Mouse (Mus musculus): Measurements from ENCODE around the gene Celf2. TPM values are rescaled to one million over a fixed set of nuclear protein-coding genes. Genes with fewer than 3 reads are reported as not detected.
A peak's percentile ranks its signal among the peaks of the same experiment; 100 is the strongest.
"Not testable (repeated sequence)": the region's sequence is repeated elsewhere in the genome, so short reads cannot be mapped to it uniquely, and the experiment has no call there.

Gene Celf2
- 100 to 1,000 TPM; 518 to 531 TPM for total RNA-seq (2021)
- long read RNA-seq, full-length matches to known transcripts: 6 of 115 reads
- long read RNA-seq, partial matches to known transcripts: 10 of 115 reads
- long read RNA-seq, other reads (novel, unspliced or antisense): 99 of 115 reads

DNA sequence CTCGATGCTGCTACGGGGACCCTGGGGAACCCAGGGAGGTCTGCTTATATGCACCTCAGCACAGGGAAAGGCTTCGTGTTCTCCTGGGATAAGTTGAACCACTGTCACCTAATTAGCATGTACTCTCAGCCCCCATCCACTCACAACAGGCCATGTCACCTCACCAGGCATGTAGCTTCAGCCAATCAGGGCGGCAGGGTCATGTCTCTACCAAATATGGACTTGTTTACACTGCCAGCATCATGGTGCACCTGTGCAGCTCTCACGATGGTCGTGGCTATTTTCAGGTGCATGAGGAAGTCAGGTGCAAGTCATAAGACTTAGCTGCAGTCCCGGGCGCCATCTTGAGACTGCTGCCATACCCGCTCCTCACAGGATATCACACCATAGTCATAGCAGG, at the start of gene Celf2:
Gene Celf2, minus strand, starts transcription at position 101 of the 400 bp plus-strand sequence.
- not testable (repeated sequence) for DNase-seq (ENCODE audit: low spot score in 2 of 2)

GRCm38 (mm10) chr2:7555144-7555892, 46.0 kb upstream of the Celf2 start:
- no peak for DNase-seq (ENCODE audit: low spot score in 2 of 2)

DNA sequence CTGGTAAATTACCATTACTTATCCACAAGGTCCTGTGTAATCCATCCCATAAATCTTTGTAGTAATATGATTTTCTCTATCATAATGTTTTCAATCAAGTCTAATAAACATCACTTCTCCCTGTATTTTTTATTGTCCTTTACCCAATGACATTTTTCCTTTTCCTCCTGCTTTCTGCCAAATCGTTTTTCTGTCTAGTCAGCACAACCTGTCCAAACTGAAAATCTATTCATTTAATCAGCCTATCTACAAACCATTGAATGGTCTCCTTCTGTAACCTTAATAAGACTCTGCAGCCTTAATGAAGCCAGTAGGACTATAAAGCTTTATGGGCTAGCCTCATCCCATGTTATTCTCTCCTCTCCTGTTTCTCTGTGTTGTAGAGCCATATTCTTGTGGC, 45.2 kb upstream of the Celf2 start:
- DNase-seq (ENCODE audit: low spot score in 2 of 2): no peak

GRCm38 (mm10) chr2:7552887-7553286, 43.5 kb upstream of the Celf2 start:
- DNase-seq (ENCODE audit: low spot score in 2 of 2): no peak

GRCm38 (mm10) chr2:7548886-7549285, 39.5 kb upstream of the Celf2 start:
- DNase-seq (ENCODE audit: low spot score in 2 of 2): no peak

DNA sequence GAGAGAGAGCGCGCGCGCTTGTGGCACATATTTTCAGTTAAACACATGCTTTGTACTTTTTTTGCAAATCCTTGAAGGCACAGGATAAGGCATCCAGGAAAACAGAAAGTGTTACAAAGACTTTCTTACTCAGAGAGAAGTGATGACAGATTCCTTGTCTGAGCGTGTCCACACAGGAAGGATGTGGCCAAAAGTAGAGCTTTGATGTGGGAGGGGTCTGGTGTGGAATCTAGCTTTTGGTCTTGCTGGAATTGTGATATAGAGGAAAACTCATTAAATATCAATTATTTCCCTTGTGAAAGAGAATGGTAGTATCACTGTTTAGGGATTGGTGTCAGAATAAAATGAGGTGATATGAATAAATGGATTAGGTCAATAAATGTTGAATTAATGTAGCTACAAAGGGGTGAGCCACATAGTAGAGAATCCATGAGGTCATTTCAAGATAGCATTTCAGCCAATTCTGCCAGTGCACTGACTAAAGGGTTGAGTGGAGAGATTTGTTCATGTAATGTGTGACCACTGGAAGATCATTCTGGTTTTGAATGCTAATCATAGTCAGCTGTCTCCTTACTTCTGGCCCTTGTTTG, 25.3 kb upstream of the Celf2 start:
- no peak for DNase-seq (ENCODE audit: low spot score in 2 of 2)

GRCm38 (mm10) chr2:7534195-7534594, 24.8 kb upstream of the Celf2 start:
- DNase-seq (ENCODE audit: low spot score in 2 of 2): no peak

GRCm38 (mm10) chr2:7531185-7531960, 22.0 kb upstream of the Celf2 start:
- no peak for DNase-seq (ENCODE audit: low spot score in 2 of 2)

DNA sequence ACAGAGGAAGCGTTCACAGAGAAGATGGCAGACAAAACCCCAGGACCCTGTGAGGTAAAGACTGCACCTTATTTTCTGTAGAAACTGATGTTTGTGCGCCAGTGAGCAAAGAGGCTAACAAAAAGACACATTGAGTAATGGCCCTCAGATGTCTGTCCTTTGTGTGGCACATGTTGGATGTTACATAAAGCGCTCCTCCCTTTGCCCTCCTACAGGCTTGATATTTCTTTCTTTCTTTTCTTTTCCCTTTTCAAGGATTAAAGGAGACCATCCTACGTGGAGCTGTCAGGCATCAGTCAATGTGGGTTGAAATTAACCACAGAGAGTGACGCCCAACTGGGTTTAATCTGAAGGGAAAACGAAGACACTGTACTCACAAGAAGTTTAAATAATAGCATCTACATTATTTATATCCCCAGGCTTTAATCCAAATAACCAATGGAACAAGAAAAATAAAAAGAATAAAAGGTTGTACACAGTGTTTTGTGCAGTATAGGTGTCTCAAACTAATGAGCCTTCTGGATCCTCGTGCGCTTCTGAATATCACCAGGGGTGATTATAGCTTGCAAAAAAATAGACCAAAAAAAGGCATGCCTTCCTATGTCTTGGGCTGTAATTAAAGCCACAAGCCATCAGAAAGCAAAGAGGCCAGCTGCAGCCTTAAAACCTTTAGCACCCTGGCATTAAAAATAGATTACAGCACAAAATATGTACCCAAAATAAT, 21.3 kb upstream of the Celf2 start:
- no peak for DNase-seq (ENCODE audit: low spot score in 2 of 2)

DNA sequence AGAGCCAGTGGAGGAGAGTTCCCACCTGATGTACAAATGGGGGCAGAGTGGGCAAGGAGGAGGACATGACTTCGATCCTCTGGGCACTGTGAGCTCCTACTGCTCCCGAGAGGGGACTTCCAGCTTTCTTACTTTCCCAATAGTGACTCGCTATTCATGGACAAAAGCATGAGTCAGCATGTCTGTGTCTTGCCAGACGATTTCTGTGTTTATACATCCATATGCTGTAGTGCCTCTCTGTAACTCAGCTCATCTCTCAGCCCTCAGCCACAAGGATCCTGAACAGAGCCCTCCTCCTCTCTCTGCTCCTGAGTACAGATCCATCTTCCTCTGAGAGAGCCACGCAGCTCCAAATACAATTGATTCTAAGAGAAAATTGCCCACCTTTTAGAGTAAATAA, 20.3 kb upstream of the Celf2 start:
- no peak for DNase-seq (ENCODE audit: low spot score in 2 of 2)

DNA sequence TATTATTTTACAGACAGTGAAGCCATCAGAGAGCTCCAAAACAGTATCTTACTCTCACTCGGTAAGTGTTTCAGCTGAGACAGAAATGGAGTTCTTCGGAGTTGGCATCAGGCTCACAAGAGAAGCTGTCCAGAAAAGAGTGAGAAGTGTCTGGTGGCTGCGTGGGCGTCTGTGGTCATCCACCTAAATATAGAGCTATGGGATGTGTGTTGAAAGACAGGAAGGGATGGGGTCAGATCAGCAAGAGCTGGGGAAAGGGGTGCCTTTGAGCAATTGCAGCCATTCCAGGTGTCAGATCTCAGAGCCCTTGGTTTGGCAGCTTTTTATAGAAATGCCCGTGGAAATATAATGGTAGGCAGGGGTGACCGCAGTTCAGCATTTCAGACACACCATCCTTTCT, 17.3 kb upstream of the Celf2 start:
- DNase-seq (ENCODE audit: low spot score in 2 of 2): no peak

GRCm38 (mm10) chr2:7519473-7519872, 10.1 kb upstream of the Celf2 start:
- no peak for DNase-seq (ENCODE audit: low spot score in 2 of 2)

DNA sequence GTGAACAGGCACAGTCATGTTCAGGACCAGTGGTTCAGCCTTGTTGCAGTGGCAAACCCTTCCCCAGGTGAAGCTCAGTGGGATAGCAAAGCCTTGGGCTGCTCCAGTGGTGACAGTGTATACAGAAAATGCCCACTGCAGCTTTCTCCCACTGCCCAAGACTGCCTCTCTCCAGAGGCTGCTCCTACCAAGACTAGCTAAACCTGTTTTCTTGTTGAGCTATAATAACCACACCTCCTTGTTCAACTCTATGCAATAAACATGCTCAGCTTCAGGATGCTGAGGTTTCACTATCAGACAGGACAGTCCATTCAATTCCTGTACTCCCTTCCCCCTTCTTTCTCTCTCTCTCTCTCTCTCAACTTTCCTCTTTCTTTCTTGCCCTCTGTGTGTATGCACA, 15.9 kb downstream of the Celf2 start:
- no peak for DNase-seq (ENCODE audit: low spot score in 2 of 2)

DNA sequence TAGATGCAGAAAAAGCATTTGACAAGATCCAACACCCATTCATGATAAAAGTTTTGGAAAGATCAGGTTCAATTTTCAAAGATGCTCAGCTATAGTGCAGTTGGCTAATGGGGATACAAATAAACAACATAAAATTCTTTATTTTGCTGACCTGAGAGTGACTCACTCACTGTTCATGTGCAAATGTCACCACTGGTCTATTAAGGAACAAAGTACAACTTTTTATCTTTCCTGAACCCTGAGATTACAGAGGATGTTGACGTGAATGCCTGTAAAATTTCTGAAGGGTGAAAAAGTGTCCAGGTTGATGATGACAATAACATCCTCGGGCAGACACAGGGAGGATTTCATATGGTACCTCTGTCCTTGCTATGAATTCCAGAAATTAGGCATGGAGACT, 24.4 kb downstream of the Celf2 start:
- DNase-seq (ENCODE audit: low spot score in 2 of 2): no peak

- no peak for DNase-seq (ENCODE audit: low spot score in 2 of 2)
These were observed 27.3 kb downstream of the Celf2 start for GRCm38 (mm10) chr2:7482062-7482461.

DNA sequence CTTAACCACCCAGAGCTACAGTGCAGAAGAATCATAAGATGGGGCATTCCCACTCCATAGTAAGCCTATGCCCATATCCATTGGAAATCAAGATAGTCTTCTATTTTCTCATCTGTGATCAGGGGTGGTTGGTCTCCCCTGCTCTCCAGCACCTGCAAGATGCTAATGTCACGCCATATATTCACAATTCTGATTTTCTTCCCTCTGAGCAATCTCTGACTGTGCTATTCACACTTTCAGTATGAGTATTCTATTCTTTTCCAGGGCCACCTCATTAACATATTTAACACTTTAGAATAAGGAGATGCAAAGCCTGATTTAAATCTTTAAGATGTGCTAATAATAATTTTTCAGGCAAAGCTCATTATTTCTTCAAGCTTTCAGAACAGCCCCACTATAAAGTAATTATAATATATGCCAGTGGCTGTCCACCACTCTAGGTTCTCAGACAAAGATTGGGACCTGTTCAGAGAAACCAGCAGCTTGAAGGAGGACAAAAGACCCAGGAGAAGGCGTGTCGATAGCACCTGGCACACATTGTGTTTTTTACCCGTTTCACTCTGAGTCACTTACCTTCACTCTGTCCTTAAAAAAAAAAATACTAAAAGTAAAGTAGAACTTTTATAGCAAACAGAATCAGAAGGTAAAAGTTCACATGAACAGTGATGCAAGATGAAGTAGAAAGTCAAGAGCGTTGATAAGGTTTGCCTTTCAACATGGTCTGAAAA, 48.9 kb downstream of the Celf2 start:
- DNase-seq (ENCODE audit: low spot score in 2 of 2): no peak

DNA sequence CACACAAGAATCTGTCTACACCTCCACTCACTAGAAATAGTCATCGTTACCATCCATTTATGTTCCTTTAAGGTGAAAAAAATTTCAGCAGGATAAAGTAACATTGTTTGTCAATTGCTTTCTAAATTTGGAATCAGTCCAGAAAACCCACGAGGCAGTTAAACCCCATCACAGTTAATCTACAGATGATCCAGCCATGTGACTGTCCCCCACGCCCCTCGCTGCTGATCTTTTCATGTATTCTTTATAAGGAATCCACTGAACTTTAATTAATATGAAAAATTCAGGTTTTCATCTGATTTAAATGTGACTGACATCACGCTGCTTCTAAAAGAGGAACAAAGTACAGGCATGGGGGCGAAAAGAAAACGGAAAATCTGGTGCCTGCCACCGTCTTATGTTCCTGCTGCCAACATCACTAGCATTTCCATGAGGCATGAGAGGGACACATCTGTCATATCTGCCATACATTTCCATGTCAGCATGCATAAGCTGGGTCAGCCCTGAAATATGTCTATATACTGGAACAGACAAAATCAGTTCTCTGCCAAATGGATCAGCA, 70.6 kb downstream of the Celf2 start:
- peak; percentile 14 to 29 for DNase-seq (ENCODE audit: low spot score in 2 of 2)

GRCm38 (mm10) chr2:7426481-7426880, 82.9 kb downstream of the Celf2 start:
- DNase-seq (ENCODE audit: low spot score in 2 of 2): no peak

DNA sequence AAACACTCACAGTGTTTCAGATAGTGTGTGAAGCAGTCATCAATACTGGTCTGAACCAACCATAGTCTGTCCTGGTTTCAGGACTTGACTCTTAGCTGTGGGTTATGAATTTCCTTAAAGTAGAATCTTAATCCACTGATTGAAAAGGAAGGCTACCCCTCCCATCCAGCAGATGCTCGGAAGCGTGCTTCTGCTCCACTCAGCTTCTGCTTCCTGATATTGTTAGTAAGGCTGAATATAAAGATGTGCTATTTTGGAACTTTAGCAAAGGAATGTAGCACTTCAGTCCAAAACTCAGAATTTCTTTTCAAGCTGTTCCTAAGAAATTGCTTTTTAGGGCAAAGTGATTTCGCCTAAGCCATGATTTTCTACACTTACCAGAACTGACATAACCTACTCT, 108.8 kb downstream of the Celf2 start:
- DNase-seq (ENCODE audit: low spot score in 2 of 2): no peak

- DNase-seq (ENCODE audit: low spot score in 2 of 2): peak in 1 of 2 experiments; percentile 35
These were observed 113.4 kb downstream of the Celf2 start for GRCm38 (mm10) chr2:7395935-7396334.
